Mouse (Mus musculus) macrophage (primary cell): ENCODE data around the gene Mettl16. TPM values are rescaled to one million over a fixed set of nuclear protein-coding genes. Genes with fewer than 3 reads are reported as not detected.

Source experiments
- H3K27ac ChIP-seq: fragments of 350-480 bp; formaldehyde crosslinking; 2 replicates; pipeline ENCODE4 v1.9.0; 2021
- H3K36me3 ChIP-seq: fragments of 350-480 bp; formaldehyde crosslinking; 2 replicates; pipeline ENCODE4 v1.9.0; 2021; ENCODE audit errors: inconsistent target
- H3K4me3 ChIP-seq: fragments of 350-480 bp; formaldehyde crosslinking; 2 replicates; pipeline ENCODE4 v1.9.0; 2021; ENCODE audit errors: inconsistent target
- H3K79me2 ChIP-seq: fragments of 350-480 bp; formaldehyde crosslinking; 2 replicates; pipeline ENCODE4 v1.9.0; 2021; ENCODE audit errors: inconsistent target
- WGBS: methylation state at CpG from one replicate; pipeline ENCODE4 v1.1.7; 2026; ENCODE audit warnings: inconsistent platforms; ENCODE audit not compliant: missing documents; 5-methylcytosine and 5-hydroxymethylcytosine counted together
- polyA plus RNA-seq: library from polyadenylated mRNA; stranded (reverse); fragments of 250-400 nt; gene quantifications from 3 replicates; pipeline ENCODE4 v1.2.4, GENCODE M21; 2018; ENCODE audit warnings: inconsistent platforms

Mettl16 gene
- polyA plus RNA-seq, 1 experiment from 2014 or later, result 15.0 TPM

- Histone ChIP-seq H3K4me3 (no peak overlapping the region), H3K36me3 (no peaks in the 10 kb centered on the region), H3K79me2 (no peaks in the 10 kb centered on the region), H3K27ac (no peak overlapping the region)
- 72% methylated on average over 12 of the region's 12 CpGs for WGBS
Measured at GRCm38 (mm10) chr11:74761011-74761705, 9.5 kb upstream of the Mettl16 start.

GRCm38 (mm10) chr11:74763960-74764625 is 6.5 kb upstream of the Mettl16 start:
- H3K79me2 ChIP-seq, result no peaks in the 10 kb centered on the region
- no peak overlapping the region for H3K27ac ChIP-seq
- no peak overlapping the region for H3K4me3 ChIP-seq
- H3K36me3 ChIP-seq, result no peaks in the 10 kb centered on the region
- WGBS, result 94% methylated on average over 10 of the region's 10 CpGs

- 92% methylated on average over 4 of the region's 4 CpGs for WGBS
- peaks cover 16% of the 10 kb centered on the region for H3K79me2 ChIP-seq
- H3K4me3 ChIP-seq, result no peak overlapping the region
- H3K36me3 ChIP-seq, result no peaks in the 10 kb centered on the region
- no peak overlapping the region for H3K27ac ChIP-seq
Measured at GRCm38 (mm10) chr11:74767469-74767868, 3.2 kb upstream of the Mettl16 start.

- H3K36me3 ChIP-seq, result no peaks in the 10 kb centered on the region
- peaks cover 21% of the 10 kb centered on the region for H3K79me2 ChIP-seq
- WGBS, result 54% methylated on average over 5 of the region's 6 CpGs
- H3K4me3 ChIP-seq, result no peak overlapping the region
- H3K27ac ChIP-seq, result no peak overlapping the region
Measured at GRCm38 (mm10) chr11:74768045-74768444, 2.6 kb upstream of the Mettl16 start.

- peaks cover 8% of the 10 kb centered on the region; the same call in 1 of the 2 replicates for H3K36me3 ChIP-seq
- peak overlapping the region; percentile 78 for H3K4me3 ChIP-seq
- H3K79me2 ChIP-seq, result peaks cover 40% of the 10 kb centered on the region
- H3K27ac ChIP-seq, result 0 out of 2 replicates have a peak overlapping the region, but pooled peaks have one; percentile 61
- WGBS, result 90% methylated on average over 9 of the region's 9 CpGs
Measured at GRCm38 (mm10) chr11:74770037-74770436, 593 bp upstream of the Mettl16 start.

- WGBS, result 14% methylated on average over 8 of the region's 8 CpGs
- H3K4me3 ChIP-seq, result peak overlapping the region; percentile 78
- H3K27ac ChIP-seq, result peak overlapping the region; percentile 61
- H3K36me3 ChIP-seq, result peaks cover 8% of the 10 kb centered on the region; the same call in 1 of the 2 replicates
- peaks cover 52% of the 10 kb centered on the region for H3K79me2 ChIP-seq
Measured at GRCm38 (mm10) chr11:74771234-74771633, 604 bp downstream of the Mettl16 start.

GRCm38 (mm10) chr11:74771650-74772049 is 1.0 kb downstream of the Mettl16 start:
- H3K4me3 ChIP-seq, result peak overlapping the region; percentile 78
- H3K27ac ChIP-seq, result peak overlapping the region; percentile 61

GRCm38 (mm10) chr11:74772386-74772785 is 1.8 kb downstream of the Mettl16 start:
- Histone ChIP-seq H3K79me2 (peaks cover 64% of the 10 kb centered on the region), H3K36me3 (peaks cover 8% of the 10 kb centered on the region; the same call in 1 of the 2 replicates), H3K4me3 (no peak overlapping the region), H3K27ac (no peak overlapping the region)
- WGBS, result 80% methylated on average over 2 of the region's 2 CpGs

More at GRCm38 (mm10) chr11:74771650-74772049, 1.0 kb downstream of the Mettl16 start:
- WGBS, result 82% methylated on average over 4 of the region's 4 CpGs
- H3K79me2 ChIP-seq, result peaks cover 56% of the 10 kb centered on the region
- H3K36me3 ChIP-seq, result peaks cover 8% of the 10 kb centered on the region; the same call in 1 of the 2 replicates

GRCm38 (mm10) chr11:74792874-74793273 is 22.2 kb downstream of the Mettl16 start:
- 94% methylated on average over 4 of the region's 4 CpGs for WGBS
- H3K79me2 ChIP-seq, result no peaks in the 10 kb centered on the region
- no peak overlapping the region for H3K27ac ChIP-seq
- no peak overlapping the region for H3K4me3 ChIP-seq
- peaks cover 31% of the 10 kb centered on the region for H3K36me3 ChIP-seq

- Histone ChIP-seq H3K79me2 (no peaks in the 10 kb centered on the region), H3K27ac (no peak overlapping the region), H3K4me3 (no peak overlapping the region), H3K36me3 (peaks cover 25% of the 10 kb centered on the region; the same call in 1 of the 2 replicates)
- 81% methylated on average over 4 of the region's 4 CpGs for WGBS
Measured at GRCm38 (mm10) chr11:74800658-74801057, 30.0 kb downstream of the Mettl16 start.

- no peak overlapping the region for H3K4me3 ChIP-seq
- H3K36me3 ChIP-seq, result peaks cover 17% of the 10 kb centered on the region; the same call in 1 of the 2 replicates
- H3K79me2 ChIP-seq, result no peaks in the 10 kb centered on the region
- 97% methylated on average over 3 of the region's 3 CpGs for WGBS
- H3K27ac ChIP-seq, result no peak overlapping the region
Measured at GRCm38 (mm10) chr11:74804081-74804627, 33.5 kb downstream of the Mettl16 start.

GRCm38 (mm10) chr11:74807246-74807882 is 36.7 kb downstream of the Mettl16 start:
- 96% methylated on average over 6 of the region's 6 CpGs for WGBS
- Histone ChIP-seq H3K36me3 (peaks cover 17% of the 10 kb centered on the region; the same call in 1 of the 2 replicates), H3K27ac (no peak overlapping the region), H3K79me2 (no peaks in the 10 kb centered on the region), H3K4me3 (no peak overlapping the region)

- H3K79me2 ChIP-seq, result no peaks in the 10 kb centered on the region
- H3K36me3 ChIP-seq, result peaks cover 17% of the 10 kb centered on the region; the same call in 1 of the 2 replicates
- no peak overlapping the region for H3K4me3 ChIP-seq
- 85% methylated on average over 6 of the region's 6 CpGs for WGBS
- no peak overlapping the region for H3K27ac ChIP-seq
Measured at GRCm38 (mm10) chr11:74808251-74808853, 37.7 kb downstream of the Mettl16 start.

- H3K79me2 ChIP-seq, result no peaks in the 10 kb centered on the region
- no peak overlapping the region for H3K4me3 ChIP-seq
- peaks cover 5% of the 10 kb centered on the region; the same call in 1 of the 2 replicates for H3K36me3 ChIP-seq
- no peak overlapping the region for H3K27ac ChIP-seq
Measured at GRCm38 (mm10) chr11:74810134-74810533, 39.5 kb downstream of the Mettl16 start.
